Mouse (Mus musculus): Measurements from ENCODE around the gene Rassf10. TPM values are rescaled to one million over a fixed set of nuclear protein-coding genes. Genes with fewer than 3 reads are reported as not detected.
A peak's percentile ranks its signal among the peaks of the same experiment; 100 is the strongest.
"Not testable (repeated sequence)": the region's sequence is repeated elsewhere in the genome, so short reads cannot be mapped to it uniquely, and the experiment has no call there.

Rassf10 gene
- polyA plus RNA-seq, 2 experiments = 2.1 to 4.5 TPM

- Histone ChIP-seq H3K4me2 (replicated peaks; ENCODE audit: low read depth, low read length, severe bottlenecking) (no peak overlapping the region), H3K9me3 (ENCODE audit: control insufficient read depth, low read length) (no peaks in the 10 kb centered on the region), H3K27ac (replicated peaks; ENCODE audit: low read depth, low read length) (no peak overlapping the region), H3K36me3 (ENCODE audit: control insufficient read depth, insufficient read depth, low read length) (no peaks in the 10 kb centered on the region), H3K9ac (ENCODE audit: low read depth, low read length, severe bottlenecking) (no peak overlapping the region), H3K4me3 (replicated peaks; ENCODE audit: low read length) (no peak overlapping the region), H3K4me1 (ENCODE audit: control insufficient read depth, insufficient read depth, low read length) (no peaks in the 10 kb centered on the region), H3K27me3 (ENCODE audit: control insufficient read depth, insufficient read depth, low read length) (no peaks in the 10 kb centered on the region)
- whole genome bisulfite sequencing = 82% methylated on average over 3 of the region's 3 CpGs
- no peak for TF ChIP-seq POLR2A (IDR thresholded peaks at IDR 0.05; ENCODE audit: borderline replicate concordance, extremely low read depth, insufficient read depth, insufficient read length)
- DNase-seq (ENCODE audit: low spot score) = no peak
- no peak for ATAC-seq (ENCODE audit: low FRiP score, low read depth)
Observed at GRCm38 (mm10) chr7:112923712-112924111, 30.1 kb upstream of the Rassf10 start.

- no peaks in the 10 kb centered on the region for H3K27me3 ChIP-seq (ENCODE audit: control insufficient read depth, insufficient read depth, low read length)
- no peak overlapping the region for H3K27ac ChIP-seq (replicated peaks; ENCODE audit: low read depth, low read length)
- H3K4me2 ChIP-seq (replicated peaks; ENCODE audit: low read depth, low read length, severe bottlenecking) = no peak overlapping the region
- TF ChIP-seq POLR2A (IDR thresholded peaks at IDR 0.05; ENCODE audit: borderline replicate concordance, extremely low read depth, insufficient read depth, insufficient read length) = no peak
- no peaks in the 10 kb centered on the region for H3K9me3 ChIP-seq (ENCODE audit: control insufficient read depth, low read length)
- no peaks in the 10 kb centered on the region for H3K36me3 ChIP-seq (ENCODE audit: control insufficient read depth, insufficient read depth, low read length)
- peaks cover 5% of the 10 kb centered on the region; the same call in 1 of the 2 replicates for H3K4me1 ChIP-seq (ENCODE audit: control insufficient read depth, insufficient read depth, low read length)
- ATAC-seq (ENCODE audit: low FRiP score, low read depth) (no peak), DNase-seq (ENCODE audit: low spot score) (peak; percentile 26)
- 24% methylated on average over 7 of the region's 7 CpGs for WGBS
- H3K4me3 ChIP-seq (replicated peaks; ENCODE audit: low read length) = no peak overlapping the region
- H3K9ac ChIP-seq (ENCODE audit: low read depth, low read length, severe bottlenecking) = no peak overlapping the region
Observed at GRCm38 (mm10) chr7:112930669-112931068, 23.1 kb upstream of the Rassf10 start.

DNA sequence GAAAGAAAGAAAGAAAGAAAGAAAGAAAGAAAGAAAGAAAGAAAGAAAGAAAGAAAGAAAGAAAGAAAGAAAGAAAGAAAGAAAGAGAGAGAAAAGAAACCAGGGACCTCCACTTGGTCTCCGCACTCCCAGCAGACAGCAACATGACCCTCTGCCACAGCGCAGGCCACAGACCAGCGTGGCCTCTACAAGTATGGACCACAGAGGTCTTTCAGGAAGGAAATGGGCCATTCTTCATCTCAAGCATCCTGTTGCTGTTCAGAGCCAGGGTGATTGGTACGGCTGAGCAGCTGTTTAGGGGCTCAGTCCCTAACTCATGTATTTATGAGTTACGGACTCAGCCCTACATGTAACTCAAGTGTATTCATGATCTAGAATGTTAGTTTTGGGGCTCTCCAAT is 17.9 kb upstream of the Rassf10 start:
- not testable (repeated sequence) for H3K9ac ChIP-seq (ENCODE audit: low read depth, low read length, severe bottlenecking); H3K27ac ChIP-seq (replicated peaks; ENCODE audit: low read depth, low read length); DNase-seq (ENCODE audit: low spot score); ATAC-seq (ENCODE audit: low FRiP score, low read depth); H3K36me3 ChIP-seq (ENCODE audit: control insufficient read depth, insufficient read depth, low read length); H3K27me3 ChIP-seq (ENCODE audit: control insufficient read depth, insufficient read depth, low read length); H3K4me3 ChIP-seq (replicated peaks; ENCODE audit: low read length); H3K9me3 ChIP-seq (ENCODE audit: control insufficient read depth, low read length); H3K4me2 ChIP-seq (replicated peaks; ENCODE audit: low read depth, low read length, severe bottlenecking); H3K4me1 ChIP-seq (ENCODE audit: control insufficient read depth, insufficient read depth, low read length)
- WGBS = 85% methylated on average over 5 of the region's 5 CpGs

- Histone ChIP-seq H3K4me3 (replicated peaks; ENCODE audit: low read length) (no peak overlapping the region), H3K36me3 (ENCODE audit: control insufficient read depth, insufficient read depth, low read length) (no peaks in the 10 kb centered on the region), H3K4me2 (replicated peaks; ENCODE audit: low read depth, low read length, severe bottlenecking) (no peak overlapping the region), H3K4me1 (ENCODE audit: control insufficient read depth, insufficient read depth, low read length) (no peaks in the 10 kb centered on the region), H3K9me3 (ENCODE audit: control insufficient read depth, low read length) (no peaks in the 10 kb centered on the region), H3K27ac (replicated peaks; ENCODE audit: low read depth, low read length) (no peak overlapping the region), H3K9ac (ENCODE audit: low read depth, low read length, severe bottlenecking) (no peak overlapping the region), H3K27me3 (ENCODE audit: control insufficient read depth, insufficient read depth, low read length) (no peaks in the 10 kb centered on the region)
- 90% methylated on average over 8 of the region's 8 CpGs for WGBS
- no peak for TF ChIP-seq POLR2A (IDR thresholded peaks at IDR 0.05; ENCODE audit: borderline replicate concordance, extremely low read depth, insufficient read depth, insufficient read length)
- DNase-seq (ENCODE audit: low spot score) (no peak), ATAC-seq (ENCODE audit: low FRiP score, low read depth) (no peak)
Observed at GRCm38 (mm10) chr7:112937089-112937488, 16.7 kb upstream of the Rassf10 start.

GRCm38 (mm10) chr7:112938959-112939358 is 14.8 kb upstream of the Rassf10 start:
- no peaks in the 10 kb centered on the region for H3K4me1 ChIP-seq (ENCODE audit: control insufficient read depth, insufficient read depth, low read length)
- no peak for TF ChIP-seq POLR2A (IDR thresholded peaks at IDR 0.05; ENCODE audit: borderline replicate concordance, extremely low read depth, insufficient read depth, insufficient read length)
- H3K27ac ChIP-seq (replicated peaks; ENCODE audit: low read depth, low read length) = no peak overlapping the region
- DNase-seq (ENCODE audit: low spot score) (no peak), ATAC-seq (ENCODE audit: low FRiP score, low read depth) (no peak)
- no peaks in the 10 kb centered on the region for H3K36me3 ChIP-seq (ENCODE audit: control insufficient read depth, insufficient read depth, low read length)
- no peaks in the 10 kb centered on the region for H3K9me3 ChIP-seq (ENCODE audit: control insufficient read depth, low read length)
- H3K27me3 ChIP-seq (ENCODE audit: control insufficient read depth, insufficient read depth, low read length) = no peaks in the 10 kb centered on the region
- H3K9ac ChIP-seq (ENCODE audit: low read depth, low read length, severe bottlenecking) = no peak overlapping the region
- no peak overlapping the region for H3K4me3 ChIP-seq (replicated peaks; ENCODE audit: low read length)
- H3K4me2 ChIP-seq (replicated peaks; ENCODE audit: low read depth, low read length, severe bottlenecking) = no peak overlapping the region
- WGBS = 21% methylated on average over 5 of the region's 5 CpGs

DNA sequence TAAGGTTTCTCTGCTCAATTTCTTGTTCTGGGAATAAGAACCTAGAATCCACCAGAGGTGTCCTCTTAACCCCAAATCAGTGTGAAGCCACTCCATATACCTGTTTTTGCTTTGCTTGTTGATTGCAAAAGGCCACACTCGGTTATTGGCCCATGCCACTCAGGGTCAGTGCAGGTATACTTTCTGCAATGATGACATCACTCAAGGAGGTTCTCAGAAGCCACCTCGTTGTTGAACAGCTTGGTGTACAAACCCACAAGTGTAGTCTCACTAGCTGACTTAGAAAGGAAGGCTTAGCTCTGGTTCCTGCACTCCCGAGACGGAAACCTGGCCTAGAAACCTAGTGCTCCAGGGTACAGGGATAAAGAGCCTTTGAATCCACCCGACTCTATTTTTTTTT is 11.2 kb upstream of the Rassf10 start:
- no peak for TF ChIP-seq POLR2A (IDR thresholded peaks at IDR 0.05; ENCODE audit: borderline replicate concordance, extremely low read depth, insufficient read depth, insufficient read length)
- WGBS = 56% methylated on average over 5 of the region's 5 CpGs
- H3K4me3 ChIP-seq (replicated peaks; ENCODE audit: low read length) = no peak overlapping the region
- H3K9ac ChIP-seq (ENCODE audit: low read depth, low read length, severe bottlenecking) = no peak overlapping the region
- no peaks in the 10 kb centered on the region for H3K36me3 ChIP-seq (ENCODE audit: control insufficient read depth, insufficient read depth, low read length)
- H3K9me3 ChIP-seq (ENCODE audit: control insufficient read depth, low read length) = no peaks in the 10 kb centered on the region
- no peaks in the 10 kb centered on the region for H3K4me1 ChIP-seq (ENCODE audit: control insufficient read depth, insufficient read depth, low read length)
- no peak for ATAC-seq (ENCODE audit: low FRiP score, low read depth)
- no peak overlapping the region for H3K27ac ChIP-seq (replicated peaks; ENCODE audit: low read depth, low read length)
- no peak overlapping the region for H3K4me2 ChIP-seq (replicated peaks; ENCODE audit: low read depth, low read length, severe bottlenecking)
- DNase-seq (ENCODE audit: low spot score) = no peak
- no peaks in the 10 kb centered on the region for H3K27me3 ChIP-seq (ENCODE audit: control insufficient read depth, insufficient read depth, low read length)

All from limb, embryonic 14.5 days (tissue).